11 mouse cellular contexts compared by ENCODE assay signal in the genomic region with DNA sequence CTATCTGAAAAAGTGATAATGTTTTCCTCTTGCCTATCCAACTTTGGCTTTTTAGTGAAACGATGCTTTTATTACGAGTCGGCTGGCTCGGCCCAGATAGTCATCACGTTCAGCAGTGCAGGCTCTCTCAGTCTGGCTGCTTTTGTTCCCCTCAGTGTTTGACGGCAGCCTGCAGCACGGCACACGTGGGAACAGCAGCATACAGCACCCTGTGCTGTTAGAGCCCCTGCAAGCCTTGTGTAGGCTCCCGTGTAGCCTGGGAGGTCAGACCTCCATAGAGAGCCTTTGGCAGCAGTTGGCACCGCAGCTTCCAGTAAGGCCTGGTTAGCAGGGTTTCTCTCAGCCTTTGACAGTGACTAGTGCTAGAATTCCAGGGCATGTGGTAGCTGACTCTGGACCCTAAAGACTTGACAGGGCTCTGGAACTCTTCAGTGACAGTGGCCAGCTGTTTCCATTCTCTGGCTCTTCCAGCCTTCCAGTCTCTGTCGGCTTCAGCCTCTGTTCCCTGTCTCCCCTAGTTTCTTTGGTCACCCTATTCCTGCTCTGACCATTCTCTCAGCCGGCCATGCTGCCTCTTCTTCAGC. TPM values are rescaled to one million over a fixed set of nuclear protein-coding genes. Genes with fewer than 3 reads are reported as not detected.
DNase-seq lines count a peak whose midpoint lies in the region; ATAC-seq and TF ChIP-seq lines count a peak whose summit lies in the region.
"Had no signal": no experiment of that assay in that cellular context is flagged by ENCODE, and none has a peak within 500 bp of the region (broad histone marks: within the 10 kb centered on the region; RNA-seq: fewer than 3 reads in every experiment).

No protein-coding gene starts in this region.

- no peaks in the 10 kb centered on the region for H3K9me3 ChIP-seq in heart, embryonic 11.5 days (replicated peaks; ENCODE audit: control insufficient read depth, low read length)
- no peaks in the 10 kb centered on the region for H3K9me3 ChIP-seq in lung, postnatal 0 days (ENCODE audit: low read length)
- H3K9me3 ChIP-seq: limb, embryonic 13.5 days had no signal

- no peaks in the 10 kb centered on the region for H3K79me2 ChIP-seq in heart, adult 2 months (replicated peaks; ENCODE audit: control insufficient read depth, insufficient read depth, low read length)

- no peak for ATAC-seq in heart, embryonic 11.5 days (replicated peaks; ENCODE audit: insufficient number of reproducible peaks, low FRiP score, low TSS enrichment)
- ATAC-seq in lung, postnatal 0 days, result peak; percentile 73
- ATAC-seq: activated CD4-positive, CD25-positive, alpha-beta regulatory T cell, adult 4 months had no signal

- no peak overlapping the region for H3K9ac ChIP-seq in heart, adult 2 months (ENCODE audit: low read depth, low read length)
- H3K9ac ChIP-seq in heart, embryonic 11.5 days (ENCODE audit: low read depth, low read length), result peak overlapping the region; percentile 46; the same call in 1 of the 2 replicates
- H3K9ac ChIP-seq in lung, postnatal 0 days (replicated peaks; ENCODE audit: low read depth), result no peak overlapping the region
- H3K9ac ChIP-seq: limb, embryonic 13.5 days had no signal

- H3K27me3 ChIP-seq in heart, adult 2 months (ENCODE audit: control insufficient read depth, insufficient read depth, low read length), result no peaks in the 10 kb centered on the region
- no peaks in the 10 kb centered on the region for H3K27me3 ChIP-seq in heart, embryonic 11.5 days (ENCODE audit: control insufficient read depth, insufficient read depth, low read length)
- no peaks in the 10 kb centered on the region for H3K27me3 ChIP-seq in kidney, adult 2 months (replicated peaks; ENCODE audit: control insufficient read depth, insufficient read depth, low read length)
- no peaks in the 10 kb centered on the region for H3K27me3 ChIP-seq in lung, postnatal 0 days (replicated peaks; ENCODE audit: insufficient read depth, low read length)

- no peak overlapping the region for H3K4me3 ChIP-seq in heart, adult 2 months
- H3K4me3 ChIP-seq in heart, embryonic 11.5 days (ENCODE audit: low read depth, low read length), result no peak overlapping the region
- no peak overlapping the region for H3K4me3 ChIP-seq in kidney, adult 2 months (ENCODE audit: insufficient read depth, low read depth, low read length)
- no peak overlapping the region for H3K4me3 ChIP-seq in lung, postnatal 0 days (ENCODE audit: low read depth, low read length)
- H3K4me3 ChIP-seq: layer of hippocampus, adult 2 months; limb, embryonic 13.5 days; megakaryocyte, embryonic 14.5 days had no signal

- intact Hi-C loops in heart, adult 2 months (cut with DNase I), result no loop called here

- TF ChIP-seq CTCF in heart, adult 2 months (IDR thresholded peaks at IDR 0.05), result no peak
- no peak for TF ChIP-seq CTCF in kidney, adult 2 months (conservative IDR thresholded peaks at IDR 0.05; ENCODE audit: insufficient read depth, insufficient read length, low read depth, low read length)
- no peak for TF ChIP-seq CTCF in lung, postnatal 0 days (IDR thresholded peaks at IDR 0.05)

- no peak overlapping the region for H3K27ac ChIP-seq in heart, adult 2 months
- H3K27ac ChIP-seq in heart, embryonic 11.5 days (ENCODE audit: low read depth, low read length), result 0 out of 2 replicates have a peak overlapping the region, but pooled peaks have one; percentile 41
- no peak overlapping the region for H3K27ac ChIP-seq in kidney, adult 2 months (ENCODE audit: insufficient read depth, low read depth, low read length)
- H3K27ac ChIP-seq in lung, postnatal 0 days (ENCODE audit: low read length), result no peak overlapping the region
- H3K27ac ChIP-seq: layer of hippocampus, adult 2 months; limb, embryonic 13.5 days had no signal

- DNase-seq in heart, adult 2 months, result peak; percentile 26 to 57
- DNase-seq in kidney, adult 2 months, result peak; percentile 29
- peak; percentile 67 for DNase-seq in lung, postnatal 0 days (ENCODE audit: low spot score)
- DNase-seq in B cell, adult 2 months, result no peak
- DNase-seq in adrenal gland, adult 18-20 months (ENCODE audit: low spot score in 2 of 2), result no peak
- DNase-seq in spleen, postnatal 10 days (ENCODE audit: low spot score in 2 of 2), result no peak

- no peaks in the 10 kb centered on the region for H3K36me3 ChIP-seq in heart, adult 2 months (ENCODE audit: control insufficient read depth, insufficient read depth, low read length)
- H3K36me3 ChIP-seq in heart, embryonic 11.5 days (ENCODE audit: control insufficient read depth, insufficient read depth, low read length), result no peaks in the 10 kb centered on the region
- H3K36me3 ChIP-seq in kidney, adult 2 months (ENCODE audit: control insufficient read depth, insufficient read depth, low read length), result no peaks in the 10 kb centered on the region
- H3K36me3 ChIP-seq in lung, postnatal 0 days (ENCODE audit: insufficient read depth, low read length), result no peaks in the 10 kb centered on the region
- H3K36me3 ChIP-seq: limb, embryonic 13.5 days had no signal

- TF ChIP-seq POLR2A in heart, adult 2 months (IDR thresholded peaks at IDR 0.05; ENCODE audit: insufficient read depth, low read depth, low read length), result no peak
- TF ChIP-seq POLR2A in kidney, adult 2 months (IDR thresholded peaks at IDR 0.05; ENCODE audit: low read depth, low read length), result no peak

- no peak for TF ChIP-seq EP300 in heart, adult 2 months (IDR thresholded peaks at IDR 0.05; ENCODE audit: insufficient read depth, low read depth, low read length)
- TF ChIP-seq EP300 in lung, postnatal 0 days (IDR thresholded peaks at IDR 0.05), result no peak

- no peak overlapping the region for H3K4me2 ChIP-seq in heart, embryonic 11.5 days
- no peak overlapping the region for H3K4me2 ChIP-seq in lung, postnatal 0 days (replicated peaks; ENCODE audit: low read depth, low read length)
- H3K4me2 ChIP-seq: limb, embryonic 13.5 days had no signal

- 53% methylated on average over 12 of the region's 12 CpGs for WGBS in heart, adult 2 months
- WGBS in heart, embryonic 11.5 days (ENCODE audit: insufficient replicate concordance), result 49% methylated on average over 12 of the region's 12 CpGs
- 77% methylated on average over 12 of the region's 12 CpGs for WGBS in kidney, adult 2 months
- WGBS in lung, postnatal 0 days, result 54% methylated on average over 12 of the region's 12 CpGs

- H3K4me1 ChIP-seq in heart, adult 2 months (ENCODE audit: control insufficient read depth, insufficient read depth, low read length), result no peaks in the 10 kb centered on the region; the same call in 1 of the 2 replicates
- peaks cover 9% of the 10 kb centered on the region for H3K4me1 ChIP-seq in heart, embryonic 11.5 days (ENCODE audit: control insufficient read depth, insufficient read depth, low read length)
- no peaks in the 10 kb centered on the region for H3K4me1 ChIP-seq in kidney, adult 2 months (ENCODE audit: control insufficient read depth, insufficient read depth, low read length)
- H3K4me1 ChIP-seq in lung, postnatal 0 days (ENCODE audit: insufficient read depth, low read depth, low read length), result no peaks in the 10 kb centered on the region

RNA-seq across cellular contexts. Expression of a gene that starts 15.1 kb away (rescaled TPM):
- under 1 TPM; 0.09 to 0.10 TPM for total RNA-seq in heart, adult 2 months (2021)
- 0.18 TPM in 1 of 2 replicates, not detected in the other for polyA plus RNA-seq in heart, adult 2 months (2012; rRNA removed)
- polyA plus RNA-seq in heart, embryonic 11.5 days (2014; fragmentation: Nextera tagmentation; extraction: Ambion mirVana), result 0.65 and 0.97 TPM in 2 replicates
- 0.24 and 0.27 TPM in 2 replicates for polyA plus RNA-seq in kidney, adult 2 months (2012; rRNA removed)
- 3.1 and 3.6 TPM in 2 replicates for polyA plus RNA-seq in lung, postnatal 0 days (2015; fragmentation: Nextera tagmentation; extraction: Ambion mirVana)
- under 1 TPM; 0.33 to 0.51 TPM for total RNA-seq in adrenal gland, adult 18-20 months (2021)
- polyA plus RNA-seq: activated CD4-positive, CD25-positive, alpha-beta regulatory T cell, adult 4 months had no signal

Comparison
In these comparisons a context has a peak if more than half of its experiments do, and no peak if none do; other contexts are left out.
1. DNase-seq: peak in heart, adult 2 months (2 of 2), kidney, adult 2 months (single experiment) and lung, postnatal 0 days (single experiment); none in B cell, adult 2 months (0 of 2), adrenal gland, adult 18-20 months (0 of 2) and spleen, postnatal 10 days (0 of 2).